Mouse (Mus musculus) spleen, postnatal 4 days (tissue): ENCODE data around the gene Lzts2.

Source experiments
- DNase-seq, 2 experiments: peaks; one replicate each; pipeline ENCODE4 v3.0.0; 2022; ENCODE audit warnings: low spot score in 2 of 2

Lzts2 gene

DNA sequence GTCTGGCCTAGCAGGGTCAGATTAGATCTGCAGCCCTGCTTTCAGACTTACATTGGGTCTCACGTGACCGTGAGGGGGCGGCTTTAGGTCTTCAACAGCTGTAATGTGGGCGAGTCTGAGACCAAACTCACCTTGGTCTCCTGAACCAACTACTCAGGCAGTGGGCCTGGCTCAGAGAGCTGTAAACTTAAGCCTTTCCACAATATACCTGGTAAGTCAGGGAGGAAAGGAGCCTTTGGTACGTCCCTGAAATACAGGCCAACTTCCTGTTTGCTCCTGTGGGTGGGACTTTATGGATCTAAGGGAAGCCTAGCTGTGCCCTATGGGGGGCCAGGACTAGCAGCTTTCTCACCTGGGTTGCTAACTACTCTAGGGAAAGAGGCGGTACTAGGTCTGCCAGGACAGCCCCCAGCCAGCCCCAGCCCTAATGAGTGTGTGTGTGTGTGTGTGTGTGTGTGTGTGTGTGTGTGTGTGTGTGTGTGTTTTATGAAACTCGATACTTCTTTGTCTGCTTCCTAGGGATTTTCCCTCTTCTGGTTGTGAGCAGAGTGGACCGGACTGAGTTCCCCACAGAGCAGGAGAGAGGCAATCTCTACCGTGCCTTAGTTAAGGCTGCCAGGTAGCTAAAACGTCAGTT, at the start of gene Lzts2:
Gene Lzts2, plus strand, starts transcription at position 80 of the 637 bp plus-strand sequence.
- DNase-seq: no peak

DNA sequence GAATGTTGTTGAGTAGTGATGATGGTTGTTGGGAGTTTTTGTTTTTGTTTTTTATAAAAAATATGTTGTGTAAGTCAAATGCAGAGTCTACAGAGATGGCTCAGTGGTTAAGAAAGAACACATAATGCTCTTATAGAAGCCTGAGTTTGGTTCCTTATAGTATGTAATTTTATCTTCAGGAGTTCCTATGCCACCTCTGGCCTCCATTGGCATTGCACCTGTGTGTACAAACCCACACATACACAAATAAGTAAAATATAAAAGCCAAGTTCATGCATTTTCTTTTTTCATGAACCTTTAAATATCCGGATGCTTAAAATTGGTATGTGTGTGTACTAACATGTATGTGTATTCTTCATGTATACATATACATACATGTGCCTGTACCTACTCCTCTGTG, 48.2 kb upstream of the Lzts2 start:
- DNase-seq: no peak

DNA sequence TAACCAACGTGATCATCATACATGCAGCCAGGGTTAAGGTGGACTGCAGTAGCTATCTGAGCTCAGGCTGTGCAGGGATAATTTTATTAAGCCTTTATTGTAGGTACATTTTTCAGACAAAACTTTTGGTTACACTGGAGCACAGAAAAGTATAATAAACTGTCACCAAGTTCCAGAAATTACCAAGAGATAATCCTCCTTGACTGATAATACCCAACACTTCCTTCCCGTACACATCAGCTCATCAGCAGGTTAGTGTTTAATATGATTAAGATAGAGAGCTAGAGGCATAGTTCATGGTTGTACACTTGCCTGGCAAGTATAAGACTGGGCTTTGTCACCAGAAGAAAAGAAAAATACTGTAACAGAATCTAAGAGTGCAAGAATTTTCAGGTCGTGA, 45.9 kb upstream of the Lzts2 start:
- DNase-seq: no peak

DNA sequence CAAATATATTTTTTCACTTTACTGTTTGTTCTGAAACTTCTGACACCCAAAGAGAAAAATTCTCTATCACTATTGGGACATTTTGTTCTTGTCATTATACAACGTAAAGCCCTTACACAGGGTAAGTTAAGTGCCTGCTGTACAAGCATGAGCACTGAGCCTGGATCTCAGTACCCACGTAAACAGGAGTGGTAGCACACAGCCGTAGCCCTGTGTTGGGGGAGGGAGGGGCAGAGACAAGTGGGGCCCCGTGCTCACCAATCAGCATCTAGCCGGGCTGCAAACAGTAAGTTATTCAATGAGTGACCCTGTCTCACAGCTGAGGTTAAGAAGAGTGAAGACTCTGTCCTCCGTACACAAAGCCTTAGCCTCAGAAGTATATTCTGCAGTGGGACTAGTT, 37.6 kb upstream of the Lzts2 start:
- no peak for DNase-seq

DNA sequence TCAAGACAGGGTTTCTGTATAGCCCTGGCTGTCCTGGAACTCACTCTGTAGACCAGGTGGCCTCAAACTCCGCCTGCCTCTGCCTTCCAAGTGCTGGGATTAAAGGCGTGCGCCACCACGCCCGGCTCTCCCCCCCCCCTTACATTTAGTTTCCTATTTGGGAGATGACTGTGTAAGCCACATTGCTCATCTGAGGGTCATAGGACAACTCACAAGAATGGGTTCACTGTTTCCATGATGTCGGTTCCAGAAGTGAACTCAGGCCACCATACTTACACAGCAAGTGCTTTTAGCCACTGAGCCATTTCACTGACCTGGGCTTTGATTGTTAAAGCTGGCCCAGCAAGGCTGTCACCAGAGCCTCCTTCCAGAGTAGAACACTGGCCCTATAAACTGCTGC, 37.1 kb upstream of the Lzts2 start:
- no peak for DNase-seq

DNA sequence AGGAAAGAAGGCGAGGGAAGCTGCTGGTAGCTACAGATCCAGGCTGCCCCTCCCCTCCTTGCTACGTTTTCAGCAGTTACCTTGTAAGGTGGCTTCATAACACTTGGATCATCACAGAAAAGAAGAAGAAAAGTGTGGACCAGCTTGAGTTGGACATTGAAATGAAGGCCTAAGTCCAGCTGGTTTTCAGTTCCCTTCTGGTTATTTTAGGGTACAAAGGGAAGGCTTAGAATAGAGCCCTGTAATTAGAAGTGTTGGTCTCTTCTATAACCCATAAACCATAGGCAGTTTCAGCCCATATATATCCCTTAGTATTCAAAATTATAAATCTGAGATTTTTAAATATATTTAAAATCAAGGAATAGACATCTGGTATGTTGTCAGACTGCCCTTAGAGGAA, 33.4 kb upstream of the Lzts2 start:
- DNase-seq: no peak

DNA sequence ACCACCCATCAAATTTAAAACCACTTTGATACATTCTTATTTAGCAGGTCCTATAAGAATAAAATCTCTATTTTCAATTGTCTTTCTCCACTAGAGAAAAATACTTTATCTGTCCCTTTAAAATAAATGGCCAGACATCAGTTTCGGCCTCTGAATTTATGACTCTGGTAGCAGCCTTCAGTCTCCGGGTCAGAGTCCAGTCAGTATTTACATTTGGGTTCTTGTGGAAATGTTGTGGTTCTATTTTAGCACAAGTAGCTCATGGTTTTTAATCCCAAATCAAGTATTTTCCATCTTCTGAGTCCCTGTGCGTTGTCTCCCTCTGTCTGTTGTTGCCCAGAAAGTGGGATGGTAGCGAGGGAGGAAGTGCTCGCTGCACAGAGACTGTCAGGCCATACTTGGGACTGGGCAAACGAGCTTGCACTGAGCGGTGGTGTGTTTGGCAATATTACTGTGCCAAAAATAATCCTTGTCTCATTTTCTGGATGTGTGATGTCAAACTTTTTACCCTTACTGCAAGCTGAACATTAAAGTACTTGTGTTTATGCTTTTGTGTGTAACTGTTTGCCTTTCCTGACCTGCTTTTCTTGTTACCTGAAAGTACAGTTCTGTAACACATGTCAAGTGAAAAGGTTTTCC, 31.6 kb upstream of the Lzts2 start:
- no peak for DNase-seq

DNA sequence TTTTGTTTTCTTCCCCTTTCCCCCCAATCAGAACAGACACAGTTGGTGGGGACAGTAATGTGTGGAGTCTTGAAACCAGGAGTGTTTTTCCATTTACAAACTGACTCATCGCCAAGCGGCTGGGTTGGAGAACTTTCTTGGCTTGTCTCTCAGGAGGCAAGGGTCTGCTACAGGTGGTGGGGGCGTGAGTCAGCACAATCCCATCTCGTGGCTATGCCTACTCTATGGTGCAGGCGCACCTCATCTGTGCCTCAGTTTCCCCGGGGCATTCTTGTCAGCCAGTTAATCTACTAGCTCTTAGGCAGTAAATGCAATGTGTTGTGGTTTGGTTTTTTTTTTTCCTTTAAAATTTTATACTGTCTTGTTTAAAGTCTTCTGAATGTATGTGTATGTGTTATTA, 30.8 kb upstream of the Lzts2 start:
- no peak for DNase-seq

DNA sequence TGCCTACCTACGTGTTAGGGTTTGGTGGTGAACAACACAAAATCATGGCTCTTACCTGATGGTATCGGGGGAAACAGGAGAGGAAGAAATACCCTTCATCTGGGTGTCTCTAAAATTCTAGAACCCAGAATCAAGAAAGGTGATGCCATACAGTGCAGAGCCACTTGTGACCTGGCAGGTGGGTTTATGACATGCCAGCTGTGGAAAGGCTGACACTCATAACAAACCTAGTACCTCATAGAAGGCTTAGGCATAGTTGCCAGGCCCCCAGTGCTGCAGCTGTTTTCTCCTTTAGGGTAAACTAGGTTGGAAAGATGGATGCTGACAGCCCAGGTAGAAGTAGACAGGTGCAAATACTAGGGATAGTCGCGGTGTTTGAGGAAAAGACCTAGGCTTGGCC, 29.8 kb upstream of the Lzts2 start:
- no peak for DNase-seq

DNA sequence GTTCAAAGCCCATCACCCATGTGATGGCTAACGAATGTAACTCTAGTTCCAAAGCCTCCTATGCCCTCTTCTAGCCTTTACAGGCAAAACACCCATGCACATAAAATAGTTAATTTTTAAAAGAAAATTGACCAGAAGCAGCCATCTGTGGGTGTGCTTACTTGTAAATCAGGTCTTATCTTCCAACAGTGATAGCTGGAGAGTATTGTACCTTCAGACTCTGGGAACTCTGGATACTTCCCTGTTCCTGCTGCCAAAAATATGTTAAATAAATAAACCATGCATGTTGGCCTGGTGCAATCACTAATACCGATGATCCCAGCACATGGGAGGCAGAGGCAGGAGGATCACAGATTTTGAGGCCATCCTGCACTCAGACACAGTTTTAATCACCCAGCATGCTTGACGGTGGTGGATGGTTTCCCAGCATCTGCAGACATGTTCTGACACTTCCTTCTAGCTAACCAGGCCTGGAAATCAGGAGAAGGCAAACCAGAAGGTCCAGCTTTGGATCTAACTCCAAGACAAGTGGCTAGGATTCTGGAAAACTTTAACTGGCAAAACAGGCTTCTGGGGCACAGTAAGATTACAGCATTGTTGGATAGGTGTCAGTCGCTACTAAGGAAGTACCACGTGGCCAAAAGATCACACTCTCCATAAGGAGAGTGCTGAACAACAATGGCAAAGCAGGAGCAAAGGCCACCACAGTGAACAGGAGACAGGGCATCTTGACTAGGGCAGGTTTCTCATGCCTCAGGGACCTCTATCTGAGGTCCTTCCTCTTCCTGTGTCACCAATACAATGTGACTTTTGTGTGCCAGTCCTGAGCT, 28.8 kb upstream of the Lzts2 start:
- DNase-seq: no peak

DNA sequence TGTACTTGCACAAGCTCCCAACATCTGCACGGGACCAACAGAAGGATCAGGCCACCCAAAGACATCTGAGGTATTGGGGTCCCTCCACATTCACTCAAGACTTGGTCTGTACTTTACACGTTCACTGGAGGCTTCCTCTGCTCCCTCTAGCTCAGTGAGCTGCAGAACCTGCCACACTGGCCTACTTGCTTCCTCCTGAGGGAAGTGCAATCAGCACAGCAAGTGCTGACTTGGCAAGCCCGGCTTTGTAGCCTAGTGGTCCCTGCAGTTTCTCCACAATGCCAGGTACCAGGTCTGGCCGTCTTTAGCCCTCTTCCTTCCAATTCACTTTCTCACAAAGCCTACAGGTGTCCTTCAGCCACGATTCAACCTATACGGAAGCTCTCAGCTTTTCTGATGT, 27.2 kb upstream of the Lzts2 start:
- no peak for DNase-seq

DNA sequence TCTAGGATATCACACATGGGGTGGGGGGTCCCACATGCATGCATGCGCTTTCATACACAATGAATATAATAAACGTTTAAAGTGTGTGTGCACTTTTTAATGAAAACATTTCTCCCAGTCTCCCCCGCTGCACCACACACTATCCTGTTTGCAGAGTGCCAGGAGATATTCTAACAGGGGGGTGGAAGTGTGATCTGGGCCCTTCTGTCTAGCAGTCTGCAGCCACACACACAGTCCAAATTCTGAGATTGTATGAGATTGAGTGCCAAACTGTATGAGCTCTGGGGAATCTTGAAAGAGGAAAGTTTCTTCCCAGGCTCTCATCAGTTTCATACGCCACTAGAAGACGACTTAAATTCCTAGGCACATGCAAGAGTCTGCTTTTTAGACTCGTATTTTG, 26.4 kb upstream of the Lzts2 start:
- DNase-seq: no peak

DNA sequence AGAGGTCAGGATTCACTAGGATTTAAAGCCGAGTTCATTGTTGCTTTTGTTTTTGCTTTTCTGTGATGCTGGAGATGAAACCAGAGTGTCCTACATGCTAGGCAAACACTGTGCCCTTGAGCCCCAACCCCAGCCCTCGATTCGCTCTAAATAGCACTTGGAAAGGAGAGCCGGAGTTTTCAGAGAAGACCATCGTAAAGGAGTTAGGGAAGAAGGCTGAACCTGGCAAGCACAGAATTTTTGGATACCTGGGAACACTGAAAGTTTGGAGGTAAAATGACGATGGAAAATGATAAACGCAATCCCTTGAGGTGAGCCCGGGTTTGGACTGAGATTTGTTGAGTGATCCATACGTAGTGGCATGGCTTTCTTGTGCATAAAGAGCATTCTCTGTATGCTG, 25.9 kb upstream of the Lzts2 start:
- no peak for DNase-seq

DNA sequence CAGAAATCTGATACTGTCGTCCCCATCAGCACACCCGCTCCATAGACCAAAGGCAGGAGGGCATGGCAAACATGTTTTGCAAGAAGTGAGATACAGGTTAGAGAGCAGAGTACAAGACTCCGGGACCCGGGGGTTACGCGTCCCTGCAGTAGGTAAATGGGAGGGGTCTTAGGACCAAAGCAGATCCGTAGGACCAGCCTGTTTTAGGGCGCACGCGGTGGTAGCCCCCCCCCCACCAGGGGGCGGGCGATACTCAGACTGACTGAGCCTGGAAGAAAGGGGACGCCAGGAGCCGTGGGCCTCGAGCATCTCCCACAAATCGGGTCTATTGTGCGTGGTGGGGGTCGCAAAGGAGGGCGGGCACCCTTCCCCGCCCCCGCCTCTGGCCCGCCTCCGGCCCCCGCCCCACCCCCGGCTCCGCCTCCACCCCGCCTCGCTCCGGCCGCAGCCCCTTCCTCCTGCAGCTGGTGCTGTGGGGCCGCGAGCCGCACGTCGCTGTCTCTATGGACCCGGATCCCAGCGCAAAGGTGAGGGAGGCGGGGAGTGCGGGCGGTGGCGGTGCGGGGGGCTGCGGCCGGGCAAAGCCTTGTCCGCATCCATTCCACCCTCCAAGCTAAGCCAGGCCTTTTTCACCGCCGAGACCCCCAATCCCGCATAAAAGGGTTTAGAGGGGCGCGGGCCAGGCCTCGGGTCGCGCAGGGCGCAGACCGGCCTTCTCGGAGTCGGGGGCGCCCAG, 25.2 kb upstream of the Lzts2 start, which contains the start of gene Sema4g:
Gene Sema4g, plus strand, starts transcription at position 271 of the 736 bp plus-strand sequence.
- DNase-seq: peak in 1 of 2 experiments; percentile 65

DNA sequence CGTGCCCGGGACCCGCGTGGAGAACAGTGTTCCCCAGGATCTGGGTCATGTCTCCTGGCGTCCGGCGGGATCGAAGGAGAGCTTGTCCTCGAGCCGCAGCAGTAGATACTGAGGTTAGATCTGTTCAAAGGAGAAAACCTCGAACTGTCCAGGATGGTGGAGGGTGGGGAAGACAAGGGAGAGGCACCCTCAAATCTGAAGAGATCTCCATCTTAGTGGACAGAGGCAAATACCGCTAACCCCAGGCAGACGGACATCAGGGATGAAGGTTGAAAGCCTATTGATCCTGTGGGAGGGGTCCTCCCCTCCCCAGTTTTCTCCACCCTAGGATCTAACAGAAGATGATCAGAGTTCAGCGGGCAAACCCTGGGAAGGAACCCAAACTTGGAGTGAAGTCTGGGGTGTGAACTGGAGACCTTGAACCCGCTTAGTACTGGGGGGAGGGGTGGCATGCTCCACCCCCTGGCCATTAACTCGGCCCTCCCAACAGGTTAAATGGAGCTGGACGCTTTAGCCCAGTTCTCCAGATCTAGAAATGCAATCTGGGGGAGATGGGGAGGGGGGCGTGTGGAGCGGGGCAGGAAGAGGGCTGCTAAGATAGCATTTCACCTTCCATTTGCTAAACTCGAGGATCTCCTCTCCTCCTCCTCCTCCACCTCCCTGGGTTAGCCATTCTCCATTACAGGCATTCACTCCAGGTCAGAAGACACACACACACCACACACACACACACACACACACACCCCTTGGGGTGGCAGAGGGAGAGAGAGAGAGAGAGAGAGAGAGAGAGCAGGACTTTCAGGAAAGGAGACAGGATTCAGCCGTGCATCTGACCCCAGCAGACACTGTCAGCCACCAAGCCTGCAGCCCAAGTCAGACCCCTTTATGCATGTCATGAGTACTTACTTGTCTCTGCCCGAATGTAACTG, 24.4 kb upstream of the Lzts2 start:
- DNase-seq: peak in 1 of 2 experiments; percentile 58

DNA sequence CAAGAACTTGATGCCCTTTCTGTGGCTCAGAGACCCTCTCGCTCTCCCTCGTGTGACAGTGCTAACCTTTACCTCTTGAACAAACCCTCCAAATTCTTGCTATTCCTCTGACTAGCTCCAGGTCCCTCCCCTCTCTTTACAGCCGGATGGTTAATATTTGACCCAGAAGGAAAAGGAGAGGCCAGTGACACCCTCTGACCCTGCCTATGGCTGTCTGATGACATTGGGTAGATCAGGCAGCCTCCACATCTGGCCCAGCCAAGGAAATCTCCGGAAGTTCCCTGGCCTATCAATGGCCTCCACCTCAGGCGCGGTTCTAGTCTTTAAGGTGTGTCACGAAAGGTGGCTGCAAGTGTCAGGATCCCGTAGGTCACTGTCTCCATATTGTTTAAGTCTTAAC, 23.2 kb upstream of the Lzts2 start:
- DNase-seq: no peak

DNA sequence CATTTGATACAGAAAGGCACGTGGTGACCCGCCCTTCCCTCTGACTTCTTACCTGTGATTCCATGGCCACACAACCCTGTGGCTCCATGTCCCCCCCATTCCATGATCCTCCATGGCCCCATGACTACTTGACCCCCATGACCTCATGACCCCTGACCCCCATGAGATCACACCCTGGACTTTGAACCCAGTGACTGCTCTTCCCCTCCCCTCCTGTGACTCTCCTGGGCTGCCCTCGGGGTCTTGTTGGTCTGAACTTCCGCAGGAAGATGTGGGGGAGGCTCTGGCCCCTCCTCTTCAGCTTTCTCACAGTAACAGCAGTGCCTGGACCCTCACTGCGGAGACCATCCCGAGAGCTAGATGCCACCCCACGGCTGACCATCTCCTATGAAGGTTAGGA, 22.0 kb upstream of the Lzts2 start:
- no peak for DNase-seq

DNA sequence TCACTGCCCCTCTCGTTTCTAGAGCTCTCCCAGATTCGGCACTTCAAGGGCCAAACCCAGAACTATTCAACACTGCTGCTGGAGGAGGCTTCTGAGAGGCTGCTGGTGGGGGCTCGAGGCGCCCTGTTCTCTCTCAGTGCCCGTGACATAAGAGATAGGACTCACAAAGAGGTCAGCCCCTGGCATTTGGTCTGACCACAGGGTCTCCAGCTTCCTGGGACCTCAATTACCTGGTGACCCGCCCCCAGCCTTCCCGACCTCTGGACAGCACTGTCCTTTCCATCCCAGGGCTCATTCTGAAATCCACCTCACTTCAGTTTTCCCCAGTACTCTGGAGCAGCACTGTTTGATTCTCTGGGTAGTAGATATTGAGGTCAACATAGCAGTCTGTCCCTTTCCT, 21.5 kb upstream of the Lzts2 start:
- DNase-seq: no peak

DNA sequence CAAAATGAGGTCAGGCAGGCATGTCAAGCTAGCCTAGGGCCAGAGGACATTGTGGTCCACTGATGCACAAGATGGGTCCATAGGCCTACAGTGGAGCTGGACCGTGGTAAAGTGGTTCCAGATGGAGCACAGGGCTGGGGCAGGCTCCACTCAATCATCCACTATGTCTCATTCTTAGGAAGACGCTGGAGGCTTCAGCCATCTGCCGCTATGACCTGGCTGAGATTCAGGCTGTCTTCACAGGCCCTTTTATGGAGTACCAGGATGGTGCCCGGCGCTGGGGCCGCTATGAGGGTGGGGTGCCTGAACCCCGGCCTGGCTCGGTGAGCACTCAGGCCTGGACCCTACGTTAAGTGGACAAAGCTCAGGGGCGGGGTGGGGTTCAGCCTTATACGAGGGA, 16.4 kb upstream of the Lzts2 start:
- no peak for DNase-seq

DNA sequence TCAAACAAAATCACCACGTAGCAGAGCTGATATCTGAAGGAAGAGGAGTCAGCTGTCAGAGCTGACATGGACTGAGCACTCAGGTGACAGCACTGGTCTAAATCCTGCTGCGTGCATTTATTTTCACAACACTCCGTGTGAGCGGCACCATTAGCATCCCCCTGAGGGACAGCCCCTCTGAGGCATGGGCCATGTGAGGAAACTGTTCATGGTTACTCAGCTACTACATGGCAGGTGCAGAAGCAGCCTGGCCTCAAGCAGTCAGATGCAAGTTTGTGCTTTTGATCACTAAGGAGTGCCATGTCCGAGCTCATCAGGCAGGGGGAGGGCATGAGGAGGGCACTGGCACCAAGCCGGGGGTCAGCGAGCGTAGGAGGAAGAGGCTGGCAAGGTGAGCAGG, 14.6 kb upstream of the Lzts2 start:
- peak in 1 of 2 experiments; percentile 52 for DNase-seq

DNA sequence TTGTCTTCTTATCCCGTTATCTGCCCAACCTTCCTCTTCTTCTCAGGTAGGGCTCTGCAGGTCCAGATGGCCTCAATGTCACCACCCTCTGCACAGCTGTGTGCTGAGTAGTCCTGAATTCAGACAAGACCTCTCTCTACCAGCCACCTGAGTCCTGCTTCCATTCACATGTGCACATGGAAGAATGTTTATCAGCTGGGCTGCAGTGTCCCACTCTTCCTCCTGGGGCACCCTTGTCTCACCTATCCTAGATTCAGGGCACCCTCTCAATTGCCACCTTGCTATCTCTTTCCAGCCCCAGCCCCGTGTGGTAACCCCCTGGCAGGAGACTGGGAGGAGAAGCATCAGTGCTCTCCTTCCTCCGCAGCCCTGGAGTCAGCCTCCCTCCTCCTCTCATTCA, 11.9 kb upstream of the Lzts2 start:
- peak in 1 of 2 experiments; percentile 60 for DNase-seq
